Mouse (Mus musculus) mouse embryonic stem cell (cell line): Measurements from ENCODE around the gene Gm11554.
"Not testable (repeated sequence)": the region's sequence is repeated elsewhere in the genome, so short reads cannot be mapped to it uniquely, and the experiment has no call there.

Experiments
- in situ Hi-C, 2 experiments: fragments of 300-500 bp; cut with MboI; formaldehyde crosslinking; loops; 1 replicate in 1 of 2; 3 replicates in 1 of 2; pipeline ENCODE4 v1.14.3; 2019 to 2020; ENCODE audit warnings: low sequenced_read_pairs in 2 of 2, low pct_unique_long_range_greater_than_20kb in 1 of 2, mixed read lengths in 1 of 2; ENCODE audit not compliant: unreplicated experiment in 1 of 2

The Gm11554 gene

DNA sequence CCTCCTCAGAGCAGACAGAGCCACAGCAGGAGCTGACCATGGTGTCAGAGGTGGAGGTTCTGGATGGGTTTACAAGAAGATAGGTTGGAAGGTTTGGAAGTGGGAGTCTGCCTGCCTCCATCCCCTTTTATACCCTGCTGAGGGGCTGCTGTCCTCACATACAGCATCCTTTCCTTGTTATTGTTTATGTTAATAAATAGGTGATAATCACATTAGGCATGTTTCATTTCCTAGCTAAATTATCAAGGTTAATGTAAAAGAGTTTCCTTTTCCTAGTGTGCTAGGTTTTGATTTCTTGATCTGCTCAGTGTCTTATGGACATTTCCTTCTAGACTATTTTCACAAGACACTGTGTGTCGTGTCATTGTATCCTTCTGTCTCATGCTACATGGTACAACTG, at the start of gene Gm11554:
Gene Gm11554, minus strand, starts transcription at position 101 of the 400 bp plus-strand sequence.
- in situ Hi-C loops = not testable (repeated sequence)

- in situ Hi-C loops = no loop called here
These were observed 47.3 kb upstream of the Gm11554 start, which contains the start of gene Krtap4-16 for GRCm38 (mm10) chr11:99851508-99851907. TSS of gene Krtap4-16 (minus strand) at chr11:99851608.

- in situ Hi-C loops = no loop called here
These were observed 42.5 kb upstream of the Gm11554 start for GRCm38 (mm10) chr11:99846746-99847145.

GRCm38 (mm10) chr11:99842185-99842584, 37.9 kb upstream of the Gm11554 start:
- in situ Hi-C loops = no loop called here

GRCm38 (mm10) chr11:99837966-99838365, 33.7 kb upstream of the Gm11554 start, which contains the start of gene 2300003K06Rik:
TSS of gene 2300003K06Rik (minus strand) at chr11:99838066.
- in situ Hi-C loops = no loop called here

DNA sequence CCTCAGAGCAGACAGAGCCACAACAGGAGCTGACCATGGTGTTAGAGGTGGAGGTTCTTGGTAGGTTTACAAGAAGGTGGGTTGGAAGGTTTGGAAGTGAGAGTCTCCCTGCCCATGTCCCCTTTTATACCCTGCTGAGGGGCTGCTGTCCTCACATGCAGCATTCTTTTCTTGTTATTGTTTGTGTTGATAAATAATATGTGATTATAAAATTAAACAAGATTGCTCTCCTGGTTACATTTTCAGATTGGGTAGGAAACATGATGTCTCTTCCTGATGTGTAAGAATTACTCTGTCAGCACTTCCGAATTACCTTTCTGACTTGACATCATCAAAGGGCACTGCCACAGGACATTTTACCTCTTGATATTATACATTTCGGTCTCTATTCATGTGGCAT, 11.3 kb upstream of the Gm11554 start, which contains the start of gene Gm11564:
Gene Gm11564, minus strand, starts transcription at position 101 of the 400 bp plus-strand sequence.
- in situ Hi-C loops = not testable (repeated sequence)

DNA sequence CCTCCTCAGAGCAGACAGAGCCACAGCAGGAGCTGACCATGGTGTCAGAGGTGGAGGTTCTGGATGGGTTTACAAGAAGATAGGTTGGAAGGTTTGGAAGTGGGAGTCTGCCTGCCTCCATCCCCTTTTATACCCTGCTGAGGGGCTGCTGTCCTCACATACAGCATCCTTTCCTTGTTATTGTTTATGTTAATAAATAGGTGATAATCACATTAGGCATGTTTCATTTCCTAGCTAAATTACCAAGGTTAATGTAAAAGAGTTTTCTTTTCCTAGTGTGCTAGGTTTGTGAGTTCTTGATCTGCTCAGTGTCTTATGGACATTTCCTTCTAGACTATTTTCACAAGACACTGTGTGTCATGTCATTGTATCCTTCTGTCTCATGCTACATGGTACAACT, 5.5 kb upstream of the Gm11554 start, which contains the start of gene Krtap4-13:
Gene Krtap4-13, minus strand, starts transcription at position 101 of the 400 bp plus-strand sequence.
- in situ Hi-C loops = not testable (repeated sequence)

- in situ Hi-C loops = not testable (repeated sequence)
These were observed 5.4 kb downstream of the Gm11554 start, which contains the start of gene Gm11569 for GRCm38 (mm10) chr11:99798832-99799231. TSS of gene Gm11569 (minus strand) at chr11:99798932.

DNA sequence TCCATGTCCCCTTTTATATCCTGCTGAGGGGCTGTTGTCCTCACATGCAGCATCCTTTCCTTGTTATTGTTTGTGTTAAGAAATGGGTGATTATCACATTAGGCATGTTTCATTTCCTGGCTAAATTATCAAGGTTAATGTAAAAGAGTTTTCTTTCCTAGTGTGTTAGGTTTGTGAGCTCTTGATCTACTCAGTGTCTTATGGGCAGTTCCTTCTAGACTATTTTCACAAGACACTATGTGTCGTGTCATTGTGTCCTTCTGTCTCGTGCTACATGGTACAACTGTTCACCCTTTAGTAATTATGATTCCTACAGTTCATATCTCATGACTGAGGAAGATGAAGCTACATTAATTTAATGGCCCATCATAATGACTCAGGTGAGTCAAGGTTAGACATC, 10.9 kb downstream of the Gm11554 start, which contains the start of gene Gm11596:
Gene Gm11596, minus strand, starts transcription at position 101 of the 400 bp plus-strand sequence.
- in situ Hi-C loops = no loop called here

GRCm38 (mm10) chr11:99784900-99785299, 19.3 kb downstream of the Gm11554 start, which contains the start of gene Krtap4-9:
TSS of gene Krtap4-9 (plus strand) at chr11:99785200.
- in situ Hi-C loops = not testable (repeated sequence)

- in situ Hi-C loops = no loop called here
These were observed 23.6 kb downstream of the Gm11554 start, which contains the start of gene Krtap4-8 for GRCm38 (mm10) chr11:99780604-99781003. TSS of gene Krtap4-8 (minus strand) at chr11:99780704.

DNA sequence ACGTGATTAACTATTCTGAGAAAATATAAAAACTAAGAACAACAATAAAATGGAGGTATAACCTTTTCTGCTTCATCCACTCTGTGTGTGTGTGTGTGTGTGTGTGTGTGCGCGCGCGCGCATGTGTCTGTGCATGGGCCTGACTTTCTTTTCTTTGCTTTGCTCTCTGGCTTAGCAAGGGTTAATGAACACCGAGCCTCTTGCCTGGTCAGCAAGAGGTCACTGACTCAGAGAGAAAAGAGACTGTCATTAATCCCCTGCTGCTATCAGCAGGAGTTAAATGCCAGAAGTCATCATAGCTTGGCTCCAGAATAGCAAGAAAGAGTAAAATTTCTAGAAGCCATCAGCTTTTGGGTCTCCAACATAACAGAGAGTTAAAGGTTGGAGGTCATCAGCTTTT, 25.8 kb downstream of the Gm11554 start:
- in situ Hi-C loops = no loop called here

GRCm38 (mm10) chr11:99772813-99773212, 31.4 kb downstream of the Gm11554 start, which contains the start of gene Gm11595:
TSS of gene Gm11595 (minus strand) at chr11:99772913.
- in situ Hi-C loops = not testable (repeated sequence)

- in situ Hi-C loops = no loop called here
These were observed 35.8 kb downstream of the Gm11554 start for GRCm38 (mm10) chr11:99768410-99768809.

DNA sequence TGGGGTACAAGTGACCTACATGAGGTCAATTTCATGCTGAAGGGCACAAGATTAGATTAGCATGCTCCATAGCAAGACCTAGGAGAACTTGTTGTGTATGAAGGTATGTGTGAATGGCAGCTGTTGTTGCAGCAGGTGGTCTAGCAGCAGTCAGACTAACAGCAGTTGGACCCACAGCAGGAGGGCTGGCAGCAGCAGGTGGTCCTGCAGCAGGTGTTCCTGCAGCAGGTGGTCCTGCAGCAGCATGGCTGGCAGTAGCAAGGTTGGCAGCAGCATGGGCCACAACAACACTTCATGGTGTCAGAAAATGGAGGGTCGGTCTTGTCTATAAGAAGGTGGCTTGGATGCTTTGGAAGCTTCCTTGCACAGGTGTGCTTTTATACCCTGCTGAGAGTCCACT, 45.4 kb downstream of the Gm11554 start:
- in situ Hi-C loops = no loop called here
